Mouse (Mus musculus): ENCODE data around the gene Ston2.
A peak's percentile ranks its signal among the peaks of the same experiment; 100 is the strongest.
"Not testable (repeated sequence)": the region's sequence is repeated elsewhere in the genome, so short reads cannot be mapped to it uniquely, and the experiment has no call there.

Gene Ston2

GRCm38 (mm10) chr12:91589847-91590690, 198.1 kb downstream of the Ston2 start, which contains the start of gene Gtf2a1:
Gene Gtf2a1 (minus strand): TSS chr12:91590487.
- peak; percentile 93 for DNase-seq (ENCODE audit: low spot score)

GRCm38 (mm10) chr12:91589542-91589846, 198.7 kb downstream of the Ston2 start:
- DNase-seq (ENCODE audit: low spot score) = no peak

GRCm38 (mm10) chr12:91588670-91589541, 199.3 kb downstream of the Ston2 start:
- peak; percentile 41 for DNase-seq (ENCODE audit: low spot score)

- DNase-seq (ENCODE audit: low spot score) = peak; percentile 92
These were observed 200.0 kb downstream of the Ston2 start for GRCm38 (mm10) chr12:91588176-91588669.

GRCm38 (mm10) chr12:91587491-91588033, 200.6 kb downstream of the Ston2 start:
- DNase-seq (ENCODE audit: low spot score) = no peak

DNA sequence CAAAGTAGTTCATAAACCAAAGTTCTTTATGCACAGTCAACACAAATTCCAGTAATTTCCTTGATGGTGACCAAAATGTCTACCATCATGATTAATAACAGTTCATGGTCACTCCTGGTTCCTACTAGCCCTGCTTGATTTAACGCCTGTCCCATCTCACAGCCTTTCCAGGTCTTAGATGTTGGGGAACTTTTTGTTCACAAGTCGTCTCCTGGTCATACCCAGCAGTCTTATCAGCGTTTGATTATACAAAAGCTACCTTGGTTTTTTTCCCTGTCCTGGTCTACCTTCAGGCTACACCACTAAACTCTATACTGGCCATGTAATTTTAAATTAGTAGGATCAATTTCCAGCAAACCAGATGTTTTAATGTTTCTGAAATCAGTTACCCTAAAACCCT, 201.1 kb downstream of the Ston2 start:
- no peak for DNase-seq (ENCODE audit: low spot score)

GRCm38 (mm10) chr12:91585815-91586214, 202.4 kb downstream of the Ston2 start:
- DNase-seq (ENCODE audit: low spot score) = not testable (repeated sequence)

- no peak for DNase-seq (ENCODE audit: low spot score)
These were observed 203.0 kb downstream of the Ston2 start for GRCm38 (mm10) chr12:91585206-91585605.

GRCm38 (mm10) chr12:91583409-91583808, 204.8 kb downstream of the Ston2 start:
- DNase-seq (ENCODE audit: low spot score) = no peak

Data from layer of hippocampus, adult 11-12 months (tissue).